Mouse (Mus musculus) thymus, postnatal 4 days (tissue): ENCODE measurements around the gene Galnt17.

Experiments
- DNase-seq: peaks from one replicate; pipeline ENCODE4 v3.0.0; 2021

The Galnt17 gene

DNA sequence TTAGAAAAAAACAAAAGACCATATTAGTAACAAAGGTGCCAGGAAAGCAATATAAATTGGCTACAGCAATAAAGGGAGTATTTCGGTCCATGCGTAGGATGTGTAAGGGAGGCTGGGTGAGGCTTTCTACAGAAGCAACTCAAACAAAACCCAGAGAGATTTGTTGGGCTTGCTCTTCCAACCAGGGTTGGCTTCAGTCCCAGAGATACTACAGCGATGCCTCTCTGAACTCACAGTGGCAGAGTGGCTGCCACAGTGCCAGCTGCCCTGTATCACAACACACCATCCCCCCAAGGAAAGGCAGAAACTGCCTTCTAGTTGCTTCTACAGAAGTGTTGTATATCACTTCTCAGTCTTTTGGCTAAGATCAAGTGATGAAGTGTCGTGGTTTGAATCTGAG lies 66.6 kb downstream of the Galnt17 start:
- DNase-seq = no peak

DNA sequence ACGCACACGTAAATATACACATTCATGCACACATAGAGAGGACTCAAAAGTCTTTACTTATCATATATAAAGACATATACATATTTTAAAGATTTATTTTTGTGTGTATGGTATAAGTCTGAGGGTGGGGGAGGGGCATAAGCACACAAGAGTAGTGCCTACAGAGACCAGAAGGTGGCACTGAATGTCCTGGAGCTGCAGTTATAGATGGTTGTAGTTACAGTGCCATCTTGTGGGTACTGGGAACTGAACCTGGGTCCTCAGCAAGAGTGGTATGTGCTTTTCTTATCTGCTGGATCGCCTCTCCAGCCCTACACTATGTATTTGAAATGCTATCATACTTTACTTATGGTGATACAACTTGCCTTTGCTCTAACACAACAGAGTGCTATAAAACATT lies 68.5 kb downstream of the Galnt17 start:
- DNase-seq = no peak

DNA sequence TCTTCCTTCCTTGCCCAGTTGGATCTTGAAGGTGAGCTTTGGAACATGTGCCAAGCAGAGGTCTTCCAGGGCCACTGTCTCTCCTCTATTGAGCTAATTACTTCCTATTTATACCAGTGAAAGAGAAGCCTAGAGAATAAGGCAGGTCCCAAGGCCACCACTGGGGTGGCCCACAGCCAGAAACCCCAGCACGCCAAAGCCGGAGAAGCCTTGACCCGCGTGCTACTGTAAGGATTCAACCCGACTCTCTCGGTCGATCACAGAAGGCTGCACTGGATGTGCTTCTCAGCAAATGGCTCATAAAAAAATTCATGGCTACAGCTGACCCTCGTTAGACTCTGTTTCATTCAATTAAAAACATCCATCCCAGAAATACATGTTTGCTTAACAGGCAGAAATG lies 71.4 kb downstream of the Galnt17 start:
- no peak for DNase-seq

DNA sequence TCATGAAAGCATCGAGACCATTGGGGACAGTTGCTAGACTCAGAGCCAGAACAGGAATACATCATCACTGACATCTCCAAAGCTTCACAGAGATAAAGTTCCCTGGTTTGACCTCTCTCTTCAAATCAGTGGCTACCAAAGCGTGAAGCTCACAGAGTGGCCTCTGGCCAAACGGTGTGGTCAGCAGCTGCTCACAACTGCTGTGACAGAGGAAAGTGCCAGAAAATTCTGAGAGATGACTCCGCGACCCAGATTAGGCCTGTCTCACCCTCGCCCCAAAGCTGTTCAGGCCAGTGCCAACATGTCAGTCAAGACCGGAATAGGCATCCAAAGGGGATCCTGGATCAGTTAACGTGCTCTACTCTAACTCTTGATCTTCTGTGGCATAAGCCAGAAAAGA lies 74.5 kb downstream of the Galnt17 start:
- no peak for DNase-seq

DNA sequence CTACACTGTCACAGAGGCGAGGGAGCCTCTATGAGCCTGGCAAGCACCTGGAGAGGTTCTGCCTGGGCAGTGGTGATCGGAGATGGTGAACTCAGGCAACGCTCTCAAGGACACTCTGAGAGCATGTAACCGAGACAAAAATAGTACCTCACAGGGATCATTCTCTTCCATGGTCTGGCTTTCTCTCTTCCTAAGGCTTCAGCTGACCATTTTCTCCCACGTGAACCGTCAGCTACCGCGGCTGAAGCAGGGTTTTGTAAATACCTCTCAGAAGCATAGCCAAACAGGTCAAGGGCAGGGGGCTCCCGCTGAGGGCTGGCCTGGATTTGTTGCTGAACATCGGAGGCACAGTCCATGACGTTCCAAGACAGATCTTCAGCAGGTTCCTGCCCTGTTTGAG lies 77.2 kb downstream of the Galnt17 start:
- no peak for DNase-seq

DNA sequence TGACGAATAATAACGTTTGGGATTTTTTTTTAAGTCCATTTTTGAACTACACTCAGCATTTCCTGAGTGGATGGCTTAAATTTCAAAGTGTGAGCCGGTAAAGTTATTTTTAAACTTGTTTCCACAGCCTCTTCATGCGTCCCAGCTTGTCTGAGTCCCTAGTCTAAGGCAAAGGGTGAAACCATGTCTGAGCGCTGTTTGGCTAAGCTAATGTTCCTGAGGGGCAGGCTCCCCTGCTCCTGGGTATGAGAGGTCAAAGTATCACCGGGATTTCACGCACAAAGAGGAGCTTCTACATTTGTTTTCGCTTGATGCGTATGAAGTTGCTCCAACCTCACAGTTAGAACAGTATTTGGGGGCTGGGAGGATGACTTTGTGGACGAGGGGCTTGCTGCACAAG lies 78.6 kb downstream of the Galnt17 start:
- no peak for DNase-seq

DNA sequence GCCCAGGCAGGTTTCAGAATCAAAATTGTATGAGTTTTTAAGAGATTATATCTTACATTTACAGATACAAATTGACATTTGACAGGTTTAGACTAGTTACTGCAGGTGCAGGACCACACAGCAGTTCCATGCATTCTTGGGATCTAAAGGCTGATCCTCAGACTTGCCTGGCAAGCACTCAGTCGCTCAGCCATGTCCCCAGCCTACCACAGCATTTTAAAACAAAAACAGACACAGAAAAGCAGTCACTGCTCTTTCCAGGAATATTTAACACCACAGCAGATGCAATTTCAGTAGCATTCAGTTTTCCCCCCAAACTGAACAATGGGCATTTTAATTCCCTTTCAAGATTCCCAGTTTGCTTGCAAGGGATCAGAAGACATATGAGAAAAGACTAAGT lies 84.9 kb downstream of the Galnt17 start:
- DNase-seq = no peak

DNA sequence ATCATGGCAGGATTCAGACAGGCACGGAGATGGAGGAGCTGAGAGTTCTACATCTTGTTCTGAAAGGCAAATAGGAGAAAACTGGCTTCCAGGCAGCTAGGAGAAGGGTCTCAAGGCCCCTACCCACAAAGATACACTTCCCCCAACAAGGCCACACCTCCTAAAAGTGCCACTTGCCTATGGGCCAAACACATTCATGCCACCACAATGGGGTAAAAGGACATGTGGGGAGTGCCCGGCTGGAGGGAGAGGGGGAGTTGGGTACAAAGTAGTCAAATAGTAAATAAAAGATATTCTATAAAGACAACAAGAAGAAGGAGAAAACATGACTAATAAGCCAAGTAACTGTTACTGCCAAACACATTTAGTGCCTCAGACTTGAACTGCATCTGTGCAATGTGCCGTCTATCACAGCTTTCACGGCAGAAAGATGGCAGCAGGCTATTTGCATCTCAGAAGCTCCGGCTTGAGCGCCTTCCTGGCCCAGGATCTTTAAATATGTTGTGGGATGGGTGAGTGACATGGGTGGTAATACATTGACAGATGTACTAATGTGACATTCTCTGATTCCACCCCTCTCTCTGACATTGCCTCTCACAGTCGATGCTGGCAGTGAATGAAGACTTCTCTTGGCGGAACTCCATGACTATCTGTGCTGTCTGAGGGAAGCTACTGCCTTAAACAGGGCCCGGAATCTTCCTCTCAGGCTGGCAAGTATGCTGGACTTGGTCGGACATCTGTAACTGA lies 85.6 kb downstream of the Galnt17 start:
- no peak for DNase-seq

DNA sequence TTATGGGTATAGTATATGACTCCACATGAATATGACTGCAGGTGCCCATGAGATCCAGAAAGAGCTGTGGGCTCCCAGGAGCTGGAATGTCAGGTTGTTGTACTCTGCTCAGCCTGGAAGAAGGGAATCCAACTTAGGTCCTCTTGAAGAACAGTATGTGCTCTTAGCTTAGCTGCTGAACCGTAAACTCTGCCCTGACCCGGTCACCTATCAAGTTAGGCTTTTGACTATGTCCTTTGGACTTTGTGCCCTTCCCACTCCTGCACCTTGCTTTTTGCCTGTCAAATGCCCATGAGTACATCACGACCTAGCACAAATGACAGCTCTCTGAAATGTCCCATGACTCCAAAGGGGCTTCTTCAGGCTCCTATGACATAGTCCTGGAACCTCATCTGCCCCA lies 90.1 kb downstream of the Galnt17 start:
- DNase-seq = no peak

DNA sequence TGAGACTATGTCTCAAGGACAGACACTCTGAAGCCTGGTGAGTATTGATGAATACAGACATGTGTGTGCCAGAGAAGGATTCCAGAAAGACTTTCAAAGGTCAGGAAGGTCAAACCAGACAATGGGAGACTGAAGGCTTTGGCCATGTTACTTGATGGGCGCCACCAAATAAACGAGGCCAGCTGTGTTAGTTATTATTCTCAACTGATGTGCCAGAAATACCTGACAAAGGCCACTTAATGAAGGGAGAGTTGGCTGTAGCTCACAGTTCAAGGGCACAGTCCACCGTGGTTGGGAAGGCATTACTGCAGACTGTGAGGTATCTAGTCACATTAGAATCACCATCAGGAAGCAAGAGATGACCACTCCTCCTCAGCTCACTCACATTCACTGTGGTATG lies 96.7 kb downstream of the Galnt17 start:
- no peak for DNase-seq

DNA sequence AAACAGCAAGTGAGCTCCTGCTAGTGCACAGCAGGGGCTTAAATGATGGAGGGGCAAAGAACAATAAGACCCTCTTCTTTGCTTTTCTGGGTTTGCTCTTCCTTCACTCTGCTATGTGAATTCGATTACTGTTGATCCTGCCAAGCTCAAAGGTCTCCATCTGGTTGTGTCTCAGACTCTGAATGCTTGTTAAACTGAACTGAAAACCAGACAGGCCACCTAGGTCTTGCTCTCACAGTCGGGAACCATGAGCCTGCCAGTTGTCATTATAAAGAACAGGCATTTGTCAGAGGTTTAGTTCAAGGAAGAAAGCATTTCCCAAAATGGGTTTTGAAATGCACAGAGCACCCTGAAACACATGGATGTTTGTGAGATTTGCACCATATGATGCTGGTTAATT lies 107.2 kb downstream of the Galnt17 start:
- DNase-seq = no peak

DNA sequence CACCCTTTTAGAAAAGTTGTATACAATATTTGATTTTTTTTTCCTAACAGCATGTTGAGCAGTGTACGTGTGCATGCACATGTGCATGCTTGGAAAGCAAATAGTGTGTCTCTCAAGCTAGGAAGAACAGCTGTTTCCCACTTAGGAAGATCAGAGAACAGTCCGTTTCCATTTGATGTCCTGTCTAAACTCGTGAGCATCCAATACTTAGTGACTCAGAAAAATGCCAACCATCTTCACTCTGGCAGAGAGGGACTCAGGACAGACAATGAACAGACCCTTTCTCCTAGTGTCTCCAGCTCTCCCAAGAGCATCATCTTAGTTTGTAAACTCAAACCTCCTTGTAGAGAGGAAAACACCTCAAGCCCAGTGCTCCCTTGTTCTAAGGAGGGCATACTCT lies 116.0 kb downstream of the Galnt17 start:
- no peak for DNase-seq

DNA sequence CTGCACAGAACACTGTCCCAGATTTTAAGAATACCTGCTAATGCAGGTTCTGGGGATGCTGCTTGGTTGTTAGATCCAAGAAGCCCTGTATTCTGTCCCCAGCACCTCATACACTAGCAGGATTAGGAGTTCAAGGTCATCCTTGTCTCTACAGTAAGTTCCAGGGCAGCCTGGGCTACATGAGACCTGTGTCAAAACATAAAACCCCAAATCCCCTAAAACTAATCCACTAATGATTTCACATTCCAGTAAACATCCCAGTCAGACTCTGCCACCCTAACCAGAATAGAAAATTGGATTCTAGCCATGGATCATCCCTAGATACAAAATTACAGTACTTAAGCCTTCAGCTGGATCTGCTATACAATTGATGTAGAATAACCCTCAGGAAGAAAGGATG lies 123.7 kb downstream of the Galnt17 start:
- no peak for DNase-seq

DNA sequence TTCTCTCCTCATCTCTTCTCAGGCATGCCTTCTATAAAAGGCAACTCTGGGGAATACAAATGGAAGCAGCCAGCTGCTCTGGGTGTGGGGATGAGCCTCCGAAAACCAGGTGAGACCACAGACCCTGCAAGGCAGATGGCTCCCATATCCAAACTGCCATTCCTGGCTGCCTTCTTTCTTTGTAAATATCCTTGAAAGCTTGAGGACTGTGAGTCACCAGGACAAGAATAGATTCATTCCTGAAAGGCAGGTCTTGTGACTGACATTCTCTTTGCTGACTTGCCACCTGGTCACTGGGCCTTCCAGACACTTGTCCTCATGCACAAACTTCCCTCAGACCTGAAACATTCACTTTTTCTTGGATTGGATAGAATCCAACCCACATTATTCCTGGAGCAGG lies 127.1 kb downstream of the Galnt17 start:
- DNase-seq = no peak

DNA sequence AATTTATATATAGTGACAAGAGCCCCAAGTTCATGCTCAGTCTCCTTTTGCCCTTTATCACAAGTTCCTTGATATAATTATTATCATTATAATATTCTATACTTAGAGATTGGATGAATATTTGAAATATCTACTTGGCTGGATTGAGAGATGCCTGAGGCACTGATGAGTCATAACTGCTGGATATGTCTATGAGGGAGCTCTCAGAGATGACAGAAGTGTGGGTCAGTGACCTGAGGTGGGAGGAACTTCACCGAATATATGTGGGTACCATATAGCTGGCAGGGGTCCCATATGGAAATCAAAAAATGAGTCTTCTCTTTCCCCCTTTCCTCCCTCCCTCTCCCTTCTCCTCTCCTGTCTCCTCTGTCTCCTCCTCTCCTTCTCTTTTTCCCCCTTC lies 127.5 kb downstream of the Galnt17 start:
- no peak for DNase-seq

DNA sequence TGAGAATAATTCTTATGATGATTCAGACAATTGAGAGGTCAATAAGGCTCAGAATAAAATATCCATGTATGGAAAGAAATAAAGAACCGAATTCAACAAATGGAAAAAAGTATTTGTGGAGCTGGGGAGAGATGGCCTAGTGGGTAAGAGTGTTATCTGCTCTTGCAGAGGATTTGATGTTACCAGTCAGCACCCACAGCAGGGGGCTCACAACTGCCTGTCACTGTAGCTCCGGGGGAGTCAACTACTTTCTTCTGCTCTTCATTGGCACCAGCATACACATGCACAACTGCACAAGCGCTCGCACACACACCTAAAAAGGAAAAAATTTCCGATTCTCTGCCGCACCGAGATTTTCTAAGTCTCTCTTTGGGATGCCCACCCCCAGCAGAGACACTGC lies 130.4 kb downstream of the Galnt17 start:
- no peak for DNase-seq

DNA sequence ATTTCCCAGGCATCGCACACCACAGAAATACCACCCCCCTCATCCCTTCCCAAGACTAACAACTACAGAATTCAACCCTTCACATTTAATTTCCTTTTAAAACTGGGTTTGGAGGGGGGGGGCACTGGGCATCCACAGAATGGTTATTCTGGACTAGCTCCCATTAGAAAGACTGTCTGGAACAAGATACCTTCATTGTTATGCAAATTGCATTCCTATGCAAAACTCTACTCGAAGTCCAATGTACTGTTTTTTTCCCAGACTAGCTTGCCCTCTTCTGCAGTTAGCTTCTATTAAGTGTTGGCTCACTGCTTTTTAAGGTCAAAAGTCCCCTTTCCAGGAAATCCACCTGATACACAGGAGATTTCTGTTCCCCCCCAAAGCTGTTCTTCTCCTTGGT lies 131.1 kb downstream of the Galnt17 start:
- no peak for DNase-seq

DNA sequence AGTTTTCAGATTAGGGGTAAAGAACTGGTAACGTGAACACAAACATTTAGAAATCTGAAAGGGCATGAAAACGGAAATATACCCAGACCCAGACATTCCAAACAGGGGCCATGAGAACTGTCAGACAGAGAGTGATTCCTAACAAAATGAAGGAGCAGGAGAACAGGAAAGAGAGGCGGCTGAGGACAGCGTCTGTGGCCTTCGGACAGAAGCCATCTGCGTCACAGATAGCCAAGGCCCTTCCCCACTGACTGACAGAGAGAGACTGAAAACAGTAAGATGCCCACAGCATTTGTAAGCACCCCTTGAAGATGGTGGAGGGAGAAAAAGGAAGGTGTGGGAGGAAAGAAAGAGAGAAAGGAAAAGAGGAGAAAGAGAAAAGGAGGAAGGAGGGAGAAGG lies 139.1 kb downstream of the Galnt17 start:
- DNase-seq = no peak

DNA sequence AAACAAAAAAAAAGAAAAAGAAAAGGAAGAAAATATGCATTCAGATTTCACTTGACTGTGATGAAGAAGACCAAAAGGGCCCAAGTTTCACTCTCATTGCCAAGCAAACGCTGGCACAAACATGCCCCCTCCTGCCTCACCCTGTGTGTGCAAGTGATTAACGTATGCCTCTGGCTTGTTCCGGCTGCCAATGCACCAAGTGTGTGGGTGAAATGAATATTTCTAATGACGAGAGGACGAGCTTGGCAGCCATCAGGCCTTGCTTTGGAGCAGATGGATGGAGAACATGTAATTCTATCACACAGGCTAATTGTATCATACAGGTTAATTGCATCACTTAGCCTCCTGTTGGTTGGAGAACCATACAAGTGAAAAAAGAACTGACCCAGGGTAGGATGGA lies 140.9 kb downstream of the Galnt17 start:
- DNase-seq = no peak

DNA sequence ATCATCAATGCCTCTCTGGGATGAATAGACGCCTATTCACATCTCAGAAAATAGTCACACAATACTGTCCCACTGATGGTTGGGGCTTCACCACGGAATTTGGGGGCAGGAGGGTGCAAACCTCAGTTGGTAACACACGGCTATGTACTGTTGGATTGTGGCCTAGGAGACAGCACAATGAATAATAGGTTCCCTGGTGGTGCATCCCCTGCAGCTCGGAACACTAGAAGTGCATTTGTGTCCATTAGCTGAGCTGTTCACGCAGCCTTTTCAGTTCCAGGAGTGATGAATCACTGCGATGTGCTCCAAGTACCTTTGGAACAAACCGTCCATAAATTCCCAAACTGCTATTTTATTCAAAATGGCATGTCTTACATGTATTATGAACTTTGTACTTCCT lies 142.6 kb downstream of the Galnt17 start:
- DNase-seq = no peak

DNA sequence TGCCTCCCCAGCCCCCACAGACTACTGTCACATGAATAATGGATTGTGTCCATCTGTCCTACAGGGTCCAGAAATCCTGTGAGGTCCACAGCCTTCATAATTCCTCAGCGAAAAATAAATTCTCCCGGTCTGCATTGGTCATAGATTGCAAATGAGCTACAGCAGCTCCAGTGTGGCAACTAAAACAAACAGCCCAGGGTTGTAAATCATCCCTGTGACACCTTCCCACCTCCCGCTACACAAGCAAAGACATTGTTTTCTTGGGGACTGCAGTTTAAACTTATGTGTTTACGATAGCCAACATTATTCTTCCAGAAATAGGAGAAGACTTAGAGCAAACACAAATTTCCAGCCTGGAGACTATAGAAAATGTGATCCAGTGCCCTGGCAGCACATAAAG lies 150.4 kb downstream of the Galnt17 start:
- no peak for DNase-seq

DNA sequence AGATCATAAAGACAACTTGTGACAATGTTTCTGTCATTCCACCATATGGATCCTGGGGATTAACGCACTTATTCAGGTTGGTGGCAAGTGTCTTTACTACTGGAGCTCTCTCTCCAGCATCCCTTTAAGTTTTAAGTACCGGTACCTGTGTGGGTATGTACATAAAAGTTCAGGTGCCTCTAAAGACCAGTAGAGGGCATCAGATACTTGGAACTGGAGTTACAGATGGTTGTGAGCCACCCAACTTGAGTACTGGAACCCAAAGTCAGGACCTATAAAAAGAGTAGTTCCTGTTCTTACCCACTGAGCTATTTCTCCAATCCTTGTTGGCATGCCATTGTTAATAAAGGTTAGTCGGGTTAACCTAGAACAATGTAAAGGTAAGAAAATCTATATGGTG lies 152.0 kb downstream of the Galnt17 start:
- DNase-seq = no peak

DNA sequence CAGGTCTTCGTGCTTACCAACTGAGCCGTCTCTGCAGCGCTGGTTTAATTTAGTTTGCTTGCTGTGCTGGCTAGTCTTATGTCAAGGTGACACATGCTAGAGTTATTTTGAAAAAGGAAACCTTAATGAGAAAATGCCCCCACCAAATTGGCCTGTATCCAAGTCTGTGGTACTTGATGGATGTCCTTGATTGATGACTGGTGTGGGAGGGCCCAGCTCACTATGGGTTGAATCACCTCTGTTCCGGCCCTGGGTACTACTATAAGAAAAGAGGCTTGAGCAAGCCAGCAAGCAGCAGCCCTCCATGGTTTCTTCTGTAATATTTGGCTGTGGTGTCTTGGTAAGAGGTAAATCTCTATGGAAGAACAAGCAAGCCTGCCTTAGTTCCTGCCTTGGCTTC lies 165.7 kb downstream of the Galnt17 start:
- DNase-seq = no peak

DNA sequence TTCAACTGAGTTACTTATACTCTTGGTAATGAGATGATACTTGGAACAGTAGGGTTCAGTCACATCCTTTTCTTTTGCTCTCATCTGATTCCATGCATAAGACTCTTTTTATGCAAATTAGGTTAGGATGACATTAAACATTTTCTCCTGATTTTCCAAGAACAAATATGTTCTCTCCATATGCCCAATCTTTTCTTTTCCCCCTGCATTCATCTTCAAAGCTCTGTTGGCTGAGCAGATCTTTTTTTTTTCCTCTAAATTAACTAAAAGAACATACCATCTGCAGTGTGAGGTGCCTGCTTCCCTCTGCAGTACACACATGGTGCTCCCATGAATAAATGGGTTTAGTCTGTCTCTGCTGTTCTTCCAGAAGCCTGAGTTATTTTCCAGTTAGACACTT lies 173.5 kb downstream of the Galnt17 start:
- no peak for DNase-seq

DNA sequence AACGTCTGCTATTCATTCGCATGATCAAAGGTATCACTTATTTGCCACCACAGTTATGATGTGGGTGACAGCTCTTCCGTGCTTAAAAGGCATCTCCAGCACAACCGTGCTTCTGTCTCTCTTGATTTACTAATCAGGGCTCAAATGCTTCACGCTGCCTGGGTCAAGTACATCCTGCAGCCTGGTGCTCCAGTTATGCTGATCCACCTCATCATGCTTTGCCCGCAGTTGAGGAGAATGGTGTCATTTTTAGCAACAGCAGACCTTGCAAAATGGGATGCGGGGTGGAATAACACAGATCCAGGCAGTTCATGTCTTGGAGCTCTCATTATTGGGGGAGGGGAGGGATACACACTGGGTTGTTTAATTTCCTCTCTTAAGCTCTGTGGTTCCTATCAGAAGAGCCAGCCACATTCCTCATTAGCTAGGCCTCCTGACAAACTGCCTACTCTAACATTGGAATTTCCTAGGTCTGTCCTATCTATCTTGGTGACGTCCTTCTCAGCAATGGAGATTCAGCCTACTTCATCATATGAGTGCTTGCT lies 187.9 kb downstream of the Galnt17 start:
- DNase-seq = no peak
